Mouse (Mus musculus) C2C12 (cell line): Measurements from ENCODE around the gene Ehhadh. TPM values are rescaled to one million over a fixed set of nuclear protein-coding genes. Genes with fewer than 3 reads are reported as not detected.

Experiments used
- H3K27me3 ChIP-seq: one replicate; pipeline ENCODE4 v1.6.1; 2011; ENCODE audit not compliant: control insufficient read depth, insufficient read depth, insufficient read length
- H3K36me3 ChIP-seq: one replicate; pipeline ENCODE4 v1.6.1; 2011; ENCODE audit not compliant: control insufficient read depth, insufficient read depth
- H3K4me3 ChIP-seq: one replicate; pipeline ENCODE4 v1.5.1; 2011; ENCODE audit warnings: mild to moderate bottlenecking, control low read depth; ENCODE audit not compliant: poor library complexity, insufficient read depth, severe bottlenecking
- H3K79me2 ChIP-seq: one replicate; pipeline ENCODE4 v1.6.1; 2011; ENCODE audit not compliant: control insufficient read depth, insufficient read depth
- H3K79me3 ChIP-seq: one replicate; pipeline ENCODE4 v1.6.1; 2011; ENCODE audit warnings: low read depth, control low read depth
- H3ac ChIP-seq: one replicate; pipeline ENCODE3; 2011; ENCODE audit warnings: low read depth; ENCODE audit not compliant: control insufficient read depth, insufficient read length
- CEBPB ChIP-seq: IDR thresholded peaks from one replicate; pipeline ENCODE4 v1.6.1; 2011; ENCODE audit warnings: low read depth, mild to moderate bottlenecking, control low read depth, moderate library complexity
- CTCF ChIP-seq: IDR thresholded peaks from one replicate; pipeline ENCODE4 v1.5.1; 2011; ENCODE audit not compliant: control insufficient read depth, insufficient read depth, insufficient read length
- FOSL1 ChIP-seq: IDR thresholded peaks from one replicate; pipeline ENCODE4 v1.8.0; 2011; ENCODE audit warnings: mild to moderate bottlenecking, low read length; ENCODE audit not compliant: poor library complexity, insufficient read depth, severe bottlenecking
- MAX ChIP-seq: IDR thresholded peaks from one replicate; pipeline ENCODE4 v1.6.1; 2011; ENCODE audit warnings: mild to moderate bottlenecking, control low read depth
- MYOD1 ChIP-seq: IDR thresholded peaks from one replicate; pipeline ENCODE4 v1.6.1; 2011; ENCODE audit warnings: low read depth; ENCODE audit not compliant: control insufficient read depth, insufficient read length
- MYOG ChIP-seq: IDR thresholded peaks from one replicate; pipeline ENCODE4 v1.6.1; 2011; ENCODE audit not compliant: control insufficient read depth, insufficient read length; ENCODE audit errors: extremely low read depth
- USF1 ChIP-seq: IDR thresholded peaks from one replicate; pipeline ENCODE4 v1.6.1; 2011; ENCODE audit warnings: low read depth, mild to moderate bottlenecking, control low read depth, moderate library complexity
- polyA plus RNA-seq: library from polyadenylated mRNA; unstranded; fragments of >200 nt; fragmentation: generic; extraction: Trizol; gene quantifications from one replicate; pipeline ENCODE4 v1.2.1, GENCODE M21; 2012; ENCODE audit warnings: missing spikeins

The Ehhadh gene
- polyA plus RNA-seq, 1 experiment = 0.15 TPM

DNA sequence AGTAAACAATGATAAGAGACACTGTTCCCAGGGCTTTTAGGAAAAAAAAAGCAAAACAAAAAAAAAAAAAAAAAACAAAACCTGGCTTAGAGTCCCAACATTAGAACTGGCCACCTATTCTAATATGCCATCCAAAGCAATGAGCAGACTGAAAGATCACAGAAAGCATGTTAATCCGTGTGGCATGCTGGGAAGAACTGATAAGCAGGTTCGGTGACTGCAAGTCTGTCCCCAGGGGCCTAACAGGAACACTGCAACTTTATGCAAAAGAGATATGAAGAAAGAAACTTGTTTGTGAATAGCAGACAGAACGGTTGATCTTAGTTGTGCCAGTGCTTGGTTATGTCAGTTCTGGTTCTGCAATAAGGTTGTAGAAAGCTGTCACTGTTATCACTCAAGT, 4.2 kb upstream of the Ehhadh start:
- Histone ChIP-seq H3K27me3 (no peaks in the 10 kb centered on the region), H3ac (no peak overlapping the region), H3K4me3 (no peak overlapping the region), H3K79me3 (no peaks in the 10 kb centered on the region), H3K79me2 (no peaks in the 10 kb centered on the region), H3K36me3 (no peaks in the 10 kb centered on the region)
- TF ChIP-seq FOSL1 = no peak
- TF ChIP-seq CTCF = no peak
- TF ChIP-seq MYOG = no peak
- no peak for TF ChIP-seq MYOD1
- no peak for TF ChIP-seq CEBPB
- TF ChIP-seq USF1 = no peak
- no peak for TF ChIP-seq MAX

DNA sequence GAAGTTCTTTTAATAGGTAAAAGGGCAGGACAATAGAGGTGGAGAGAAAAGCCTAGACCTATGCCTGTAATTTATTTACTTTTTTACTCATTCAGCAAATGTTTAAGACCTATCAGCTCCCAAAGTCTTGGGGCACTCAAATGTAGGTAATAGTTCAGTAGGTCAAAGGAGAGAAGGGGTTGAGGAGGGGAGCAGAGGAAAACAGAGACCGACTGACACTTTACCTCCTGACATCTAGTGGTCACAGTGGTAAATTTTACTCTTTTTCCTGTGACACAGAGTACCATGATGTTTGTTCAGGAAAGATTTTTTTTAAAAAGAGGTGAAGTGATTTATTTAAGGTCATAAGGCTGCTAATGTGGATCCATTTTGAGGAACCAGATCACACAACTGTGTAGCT, 2.9 kb upstream of the Ehhadh start:
- H3K27me3 ChIP-seq = no peaks in the 10 kb centered on the region
- H3K4me3 ChIP-seq = no peak overlapping the region
- H3ac ChIP-seq = no peak overlapping the region
- H3K36me3 ChIP-seq = no peaks in the 10 kb centered on the region
- no peaks in the 10 kb centered on the region for H3K79me3 ChIP-seq
- no peaks in the 10 kb centered on the region for H3K79me2 ChIP-seq
- TF ChIP-seq CTCF = no peak

DNA sequence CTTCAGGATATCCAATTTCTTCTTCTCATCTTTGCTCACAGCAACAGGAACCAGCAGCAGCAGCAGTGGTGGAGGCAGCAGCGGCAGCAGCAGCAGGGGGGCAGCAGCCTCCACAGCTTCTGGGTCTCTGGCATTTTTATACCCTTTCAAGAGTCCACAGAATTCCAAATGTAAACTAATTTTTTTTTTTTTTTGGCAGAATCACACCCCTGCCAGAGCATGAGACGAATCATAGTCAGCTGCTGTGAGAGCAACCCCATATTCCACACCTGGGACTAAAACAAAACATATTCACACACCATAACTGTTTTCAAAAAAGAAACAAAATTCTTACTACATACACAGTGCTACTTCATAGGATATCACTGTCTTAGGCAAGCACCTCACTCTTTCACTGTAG, 1.6 kb upstream of the Ehhadh start:
- no peaks in the 10 kb centered on the region for H3K79me3 ChIP-seq

DNA sequence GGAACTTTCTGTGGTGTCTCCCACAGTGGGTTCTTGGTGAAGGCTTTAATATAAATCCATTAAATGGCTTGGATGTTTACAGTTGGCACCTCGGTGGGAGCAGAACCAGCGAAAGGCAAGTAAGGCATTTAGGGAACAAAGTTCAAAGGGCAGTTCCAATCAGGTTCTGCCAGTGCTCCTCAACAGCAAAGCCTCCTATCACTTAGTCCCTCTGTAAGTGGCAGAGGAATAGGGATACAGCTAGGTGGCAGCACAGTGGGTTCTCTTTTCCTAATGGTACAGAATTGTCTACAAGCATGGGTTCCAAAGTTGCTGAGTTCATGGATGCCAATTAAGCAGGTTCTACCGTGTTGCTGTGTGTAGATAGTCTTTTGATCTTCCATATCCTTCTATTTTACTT, 974 bp upstream of the Ehhadh start:
- Histone ChIP-seq H3K79me2 (no peaks in the 10 kb centered on the region), H3K27me3 (no peaks in the 10 kb centered on the region), H3K79me3 (no peaks in the 10 kb centered on the region), H3K4me3 (no peak overlapping the region), H3ac (no peak overlapping the region), H3K36me3 (no peaks in the 10 kb centered on the region)
- no peak for TF ChIP-seq FOSL1
- no peak for TF ChIP-seq USF1
- no peak for TF ChIP-seq CTCF
- no peak for TF ChIP-seq MAX
- TF ChIP-seq MYOG = no peak
- TF ChIP-seq CEBPB = no peak
- no peak for TF ChIP-seq MYOD1

More for the DNA sequence above, 1.6 kb upstream of the Ehhadh start:
- H3ac ChIP-seq = no peak overlapping the region
- H3K36me3 ChIP-seq = no peaks in the 10 kb centered on the region
- no peaks in the 10 kb centered on the region for H3K79me2 ChIP-seq
- H3K4me3 ChIP-seq = no peak overlapping the region
- TF ChIP-seq USF1 (no peak), CTCF (no peak), CEBPB (no peak), FOSL1 (no peak), MYOD1 (no peak), MAX (no peak), MYOG (no peak)
- H3K27me3 ChIP-seq = no peaks in the 10 kb centered on the region

DNA sequence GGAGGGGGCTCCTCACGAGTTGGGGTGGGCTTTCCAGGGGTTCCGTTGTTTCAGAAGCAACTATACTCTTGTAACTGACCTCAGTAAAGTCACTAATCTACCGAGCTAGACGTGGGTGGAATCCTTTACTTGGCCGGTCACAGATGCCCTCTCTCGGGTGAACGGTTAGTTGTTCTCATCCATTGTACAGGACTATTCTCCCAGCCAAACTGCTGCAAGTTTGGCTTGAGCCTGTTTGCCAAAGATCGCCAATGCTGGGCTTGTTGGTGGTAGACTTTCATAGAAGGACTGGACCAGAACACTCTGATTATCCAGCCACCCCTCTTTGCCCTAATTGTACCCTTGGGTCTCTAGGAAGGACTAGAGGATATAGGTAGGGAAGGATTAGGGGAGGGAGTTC, 1.3 kb downstream of the Ehhadh start:
- H3K4me3 ChIP-seq = no peak overlapping the region
- no peaks in the 10 kb centered on the region for H3K36me3 ChIP-seq
- H3K27me3 ChIP-seq = no peaks in the 10 kb centered on the region
- H3K79me2 ChIP-seq = no peaks in the 10 kb centered on the region
- no peaks in the 10 kb centered on the region for H3K79me3 ChIP-seq
- TF ChIP-seq MAX = no peak
- TF ChIP-seq FOSL1 = no peak
- no peak for TF ChIP-seq CEBPB
- no peak for TF ChIP-seq CTCF
- TF ChIP-seq MYOD1 = no peak
- no peak for TF ChIP-seq MYOG
- no peak for TF ChIP-seq USF1
- H3ac ChIP-seq = no peak overlapping the region

DNA sequence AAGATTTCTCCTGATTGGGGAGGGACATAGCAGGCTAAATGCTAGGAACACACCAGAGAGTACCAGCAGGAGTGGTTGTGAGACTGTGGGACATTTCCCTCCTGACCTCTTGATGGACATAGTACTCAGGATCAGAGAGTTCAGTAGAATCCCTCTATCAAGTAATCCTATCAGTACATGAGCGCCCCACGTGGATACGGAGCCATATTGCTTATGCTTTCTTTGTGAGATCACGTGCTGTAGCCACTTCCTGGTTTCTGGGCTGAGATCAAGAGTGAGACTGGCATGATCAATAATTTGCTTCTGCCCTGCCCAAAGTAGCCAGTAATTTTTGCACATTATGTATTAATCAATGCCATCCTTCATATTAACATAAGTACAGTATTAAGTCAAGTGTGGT, 2.6 kb downstream of the Ehhadh start:
- H3K36me3 ChIP-seq = no peaks in the 10 kb centered on the region
- H3K4me3 ChIP-seq = no peak overlapping the region
- TF ChIP-seq USF1 (peak; percentile 51), CTCF (no peak)
- H3K79me2 ChIP-seq = no peaks in the 10 kb centered on the region
- no peaks in the 10 kb centered on the region for H3K79me3 ChIP-seq
- no peak overlapping the region for H3ac ChIP-seq
- no peaks in the 10 kb centered on the region for H3K27me3 ChIP-seq

DNA sequence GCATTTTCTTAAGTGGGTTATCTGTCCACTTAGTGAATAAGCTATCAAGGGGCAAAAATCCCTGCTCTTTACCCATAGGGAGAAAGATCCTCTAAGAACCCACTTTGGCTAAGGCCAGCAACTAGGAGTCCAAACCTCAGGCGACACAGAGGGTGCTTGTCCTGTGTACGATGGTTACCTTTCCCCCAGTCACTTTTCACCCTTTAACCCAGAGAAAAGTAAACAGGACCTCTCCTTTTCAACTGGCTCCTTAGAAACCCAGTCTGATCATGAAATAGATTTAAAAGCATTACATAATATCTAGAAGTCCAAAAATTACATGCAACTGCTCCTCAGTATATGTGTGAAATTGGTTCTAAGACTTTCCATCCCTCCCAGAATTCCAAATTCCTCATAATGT, 4.8 kb downstream of the Ehhadh start:
- H3K79me2 ChIP-seq = no peaks in the 10 kb centered on the region
- TF ChIP-seq MYOG (no peak), FOSL1 (no peak), CTCF (no peak), MYOD1 (no peak), CEBPB (no peak), USF1 (no peak), MAX (no peak)
- no peak overlapping the region for H3ac ChIP-seq
- no peak overlapping the region for H3K4me3 ChIP-seq
- H3K27me3 ChIP-seq = no peaks in the 10 kb centered on the region
- H3K36me3 ChIP-seq = no peaks in the 10 kb centered on the region
- H3K79me3 ChIP-seq = no peaks in the 10 kb centered on the region
